Mouse (Mus musculus): ENCODE results near the gene Tmem164. TPM values are rescaled to one million over a fixed set of nuclear protein-coding genes. Genes with fewer than 3 reads are reported as not detected.

Tmem164 gene
- polyA plus RNA-seq, 1 experiment from 2014 or later = 42.9 TPM

GRCm38 (mm10) chrX:142837316-142837715 is 156.1 kb downstream of the Tmem164 start:
- no peaks in the 10 kb centered on the region for H3K4me1 ChIP-seq (ENCODE audit: control insufficient read depth, insufficient read depth, low read length)
- no peak overlapping the region for H3K4me2 ChIP-seq (replicated peaks; ENCODE audit: low read depth, low read length)
- H3K9me3 ChIP-seq (ENCODE audit: control insufficient read depth, low read depth, low read length) = no peaks in the 10 kb centered on the region
- ATAC-seq (ENCODE audit: insufficient number of reproducible peaks, insufficient read depth, low FRiP score, low read depth) = no peak
- no peak overlapping the region for H3K4me3 ChIP-seq (ENCODE audit: low read depth, low read length)
- H3K36me3 ChIP-seq (ENCODE audit: control insufficient read depth, insufficient read depth, low read length) = no peaks in the 10 kb centered on the region
- no peaks in the 10 kb centered on the region for H3K27me3 ChIP-seq (ENCODE audit: control insufficient read depth, insufficient read depth, low read length)
- no peak overlapping the region for H3K9ac ChIP-seq (replicated peaks; ENCODE audit: low read depth, low read length)
- 84% methylated on average over 3 of the region's 3 CpGs for WGBS
- no peak overlapping the region for H3K27ac ChIP-seq (ENCODE audit: low read length)

GRCm38 (mm10) chrX:142838841-142839240 is 157.6 kb downstream of the Tmem164 start:
- H3K27me3 ChIP-seq (ENCODE audit: control insufficient read depth, insufficient read depth, low read length) = no peaks in the 10 kb centered on the region
- no peaks in the 10 kb centered on the region for H3K36me3 ChIP-seq (ENCODE audit: control insufficient read depth, insufficient read depth, low read length)
- no peak overlapping the region for H3K27ac ChIP-seq (ENCODE audit: low read length)
- 77% methylated on average over 2 of the region's 2 CpGs for WGBS
- no peak overlapping the region for H3K9ac ChIP-seq (replicated peaks; ENCODE audit: low read depth, low read length)
- ATAC-seq (ENCODE audit: insufficient number of reproducible peaks, insufficient read depth, low FRiP score, low read depth) = no peak
- H3K9me3 ChIP-seq (ENCODE audit: control insufficient read depth, low read depth, low read length) = no peaks in the 10 kb centered on the region
- H3K4me2 ChIP-seq (replicated peaks; ENCODE audit: low read depth, low read length) = no peak overlapping the region
- H3K4me1 ChIP-seq (ENCODE audit: control insufficient read depth, insufficient read depth, low read length) = no peaks in the 10 kb centered on the region
- no peak overlapping the region for H3K4me3 ChIP-seq (ENCODE audit: low read depth, low read length)

GRCm38 (mm10) chrX:142839411-142839810 is 158.2 kb downstream of the Tmem164 start:
- Histone ChIP-seq H3K9me3 (ENCODE audit: control insufficient read depth, low read depth, low read length) (no peaks in the 10 kb centered on the region), H3K4me1 (ENCODE audit: control insufficient read depth, insufficient read depth, low read length) (no peaks in the 10 kb centered on the region), H3K9ac (replicated peaks; ENCODE audit: low read depth, low read length) (no peak overlapping the region), H3K27me3 (ENCODE audit: control insufficient read depth, insufficient read depth, low read length) (no peaks in the 10 kb centered on the region), H3K4me2 (replicated peaks; ENCODE audit: low read depth, low read length) (no peak overlapping the region), H3K4me3 (ENCODE audit: low read depth, low read length) (no peak overlapping the region), H3K36me3 (ENCODE audit: control insufficient read depth, insufficient read depth, low read length) (no peaks in the 10 kb centered on the region), H3K27ac (ENCODE audit: low read length) (no peak overlapping the region)
- ATAC-seq (ENCODE audit: insufficient number of reproducible peaks, insufficient read depth, low FRiP score, low read depth) = no peak
- 85% methylated on average over 7 of the region's 7 CpGs for WGBS

GRCm38 (mm10) chrX:142841916-142842315 is 160.7 kb downstream of the Tmem164 start:
- H3K9ac ChIP-seq (replicated peaks; ENCODE audit: low read depth, low read length) = no peak overlapping the region
- no peaks in the 10 kb centered on the region for H3K9me3 ChIP-seq (ENCODE audit: control insufficient read depth, low read depth, low read length)
- no peaks in the 10 kb centered on the region for H3K36me3 ChIP-seq (ENCODE audit: control insufficient read depth, insufficient read depth, low read length)
- no peak overlapping the region for H3K27ac ChIP-seq (ENCODE audit: low read length)
- no peak overlapping the region for H3K4me2 ChIP-seq (replicated peaks; ENCODE audit: low read depth, low read length)
- no peak for ATAC-seq (ENCODE audit: insufficient number of reproducible peaks, insufficient read depth, low FRiP score, low read depth)
- H3K4me1 ChIP-seq (ENCODE audit: control insufficient read depth, insufficient read depth, low read length) = no peaks in the 10 kb centered on the region
- WGBS = 81% methylated on average over 4 of the region's 4 CpGs
- no peak overlapping the region for H3K4me3 ChIP-seq (ENCODE audit: low read depth, low read length)
- no peaks in the 10 kb centered on the region for H3K27me3 ChIP-seq (ENCODE audit: control insufficient read depth, insufficient read depth, low read length)

- Histone ChIP-seq H3K9me3 (ENCODE audit: control insufficient read depth, low read depth, low read length) (no peaks in the 10 kb centered on the region), H3K27me3 (ENCODE audit: control insufficient read depth, insufficient read depth, low read length) (no peaks in the 10 kb centered on the region), H3K36me3 (ENCODE audit: control insufficient read depth, insufficient read depth, low read length) (no peaks in the 10 kb centered on the region), H3K27ac (ENCODE audit: low read length) (no peak overlapping the region), H3K4me1 (ENCODE audit: control insufficient read depth, insufficient read depth, low read length) (no peaks in the 10 kb centered on the region), H3K4me2 (replicated peaks; ENCODE audit: low read depth, low read length) (no peak overlapping the region), H3K4me3 (ENCODE audit: low read depth, low read length) (no peak overlapping the region), H3K9ac (replicated peaks; ENCODE audit: low read depth, low read length) (no peak overlapping the region)
- 78% methylated on average over 6 of the region's 6 CpGs for WGBS
- no peak for ATAC-seq (ENCODE audit: insufficient number of reproducible peaks, insufficient read depth, low FRiP score, low read depth)
Measured at GRCm38 (mm10) chrX:142846266-142846665, 165.1 kb downstream of the Tmem164 start.

GRCm38 (mm10) chrX:142848032-142848431 is 166.8 kb downstream of the Tmem164 start:
- no peaks in the 10 kb centered on the region for H3K27me3 ChIP-seq (ENCODE audit: control insufficient read depth, insufficient read depth, low read length)
- WGBS = 92% methylated on average over 9 of the region's 9 CpGs
- ATAC-seq (ENCODE audit: insufficient number of reproducible peaks, insufficient read depth, low FRiP score, low read depth) = no peak

DNA sequence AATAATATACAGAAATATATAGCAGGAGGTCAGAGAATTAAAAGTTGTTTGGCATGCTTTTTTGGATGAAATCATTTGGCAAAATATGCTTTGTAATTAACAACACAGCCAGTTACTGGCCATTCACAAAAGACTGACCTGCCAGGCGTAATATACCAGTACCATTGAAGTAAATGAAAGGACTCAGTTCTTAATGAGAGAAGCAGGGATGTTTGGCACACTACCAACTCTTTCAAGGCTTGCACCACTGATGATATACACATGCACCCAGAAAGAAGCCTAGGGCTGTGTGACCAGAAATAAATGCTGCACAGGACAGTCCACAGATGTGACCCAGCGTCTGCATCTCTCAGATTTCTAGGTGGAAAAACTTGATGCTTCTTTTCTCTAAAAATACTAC is 188.6 kb downstream of the Tmem164 start:
- Histone ChIP-seq H3K4me3 (ENCODE audit: low read depth, low read length) (no peak overlapping the region), H3K36me3 (ENCODE audit: control insufficient read depth, insufficient read depth, low read length) (no peaks in the 10 kb centered on the region), H3K4me1 (ENCODE audit: control insufficient read depth, insufficient read depth, low read length) (no peaks in the 10 kb centered on the region), H3K4me2 (replicated peaks; ENCODE audit: low read depth, low read length) (no peak overlapping the region), H3K27me3 (ENCODE audit: control insufficient read depth, insufficient read depth, low read length) (no peaks in the 10 kb centered on the region), H3K9me3 (ENCODE audit: control insufficient read depth, low read depth, low read length) (no peaks in the 10 kb centered on the region), H3K9ac (replicated peaks; ENCODE audit: low read depth, low read length) (no peak overlapping the region), H3K27ac (ENCODE audit: low read length) (no peak overlapping the region)
- WGBS = 76% methylated on average over 2 of the region's 2 CpGs
- no peak for ATAC-seq (ENCODE audit: insufficient number of reproducible peaks, insufficient read depth, low FRiP score, low read depth)

More at GRCm38 (mm10) chrX:142848032-142848431, 166.8 kb downstream of the Tmem164 start:
- Histone ChIP-seq H3K9ac (replicated peaks; ENCODE audit: low read depth, low read length) (no peak overlapping the region), H3K4me1 (ENCODE audit: control insufficient read depth, insufficient read depth, low read length) (no peaks in the 10 kb centered on the region), H3K36me3 (ENCODE audit: control insufficient read depth, insufficient read depth, low read length) (no peaks in the 10 kb centered on the region), H3K27ac (ENCODE audit: low read length) (no peak overlapping the region), H3K9me3 (ENCODE audit: control insufficient read depth, low read depth, low read length) (no peaks in the 10 kb centered on the region), H3K4me2 (replicated peaks; ENCODE audit: low read depth, low read length) (no peak overlapping the region), H3K4me3 (ENCODE audit: low read depth, low read length) (no peak overlapping the region)

DNA sequence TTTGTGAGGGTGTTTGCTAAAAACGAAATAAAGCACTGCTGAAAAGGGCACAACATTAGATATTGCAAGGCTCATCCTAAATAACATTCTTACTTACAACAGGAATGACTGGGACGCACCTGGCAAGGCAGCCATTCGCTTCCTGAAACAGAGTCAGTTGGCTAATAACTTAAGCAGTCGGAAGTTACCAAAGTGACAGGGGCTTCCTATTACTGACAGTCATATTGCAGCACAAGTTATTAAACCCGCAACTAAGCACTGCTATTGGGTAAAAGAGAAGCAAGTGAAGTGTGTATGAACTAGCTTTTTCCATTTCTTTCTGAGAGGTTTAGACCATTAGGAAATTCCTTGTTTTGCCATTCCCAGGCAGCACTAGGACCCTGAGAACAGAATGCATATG is 201.0 kb downstream of the Tmem164 start:
- H3K36me3 ChIP-seq (ENCODE audit: control insufficient read depth, insufficient read depth, low read length) = no peaks in the 10 kb centered on the region
- WGBS = 84% methylated on average over 5 of the region's 5 CpGs
- ATAC-seq (ENCODE audit: insufficient number of reproducible peaks, insufficient read depth, low FRiP score, low read depth) = no peak

GRCm38 (mm10) chrX:142883593-142883992 is 202.4 kb downstream of the Tmem164 start:
- no peaks in the 10 kb centered on the region for H3K36me3 ChIP-seq (ENCODE audit: control insufficient read depth, insufficient read depth, low read length)
- no peak for ATAC-seq (ENCODE audit: insufficient number of reproducible peaks, insufficient read depth, low FRiP score, low read depth)
- WGBS = 85% methylated on average over 4 of the region's 4 CpGs
- H3K27ac ChIP-seq (ENCODE audit: low read length) = no peak overlapping the region
- 0 out of 2 replicates have a peak, but pooled peaks cover 3% of the 10 kb centered on the region for H3K27me3 ChIP-seq (ENCODE audit: control insufficient read depth, insufficient read depth, low read length)
- H3K4me1 ChIP-seq (ENCODE audit: control insufficient read depth, insufficient read depth, low read length) = no peaks in the 10 kb centered on the region
- no peak overlapping the region for H3K4me2 ChIP-seq (replicated peaks; ENCODE audit: low read depth, low read length)
- no peaks in the 10 kb centered on the region for H3K9me3 ChIP-seq (ENCODE audit: control insufficient read depth, low read depth, low read length)
- no peak overlapping the region for H3K9ac ChIP-seq (replicated peaks; ENCODE audit: low read depth, low read length)
- no peak overlapping the region for H3K4me3 ChIP-seq (ENCODE audit: low read depth, low read length)

More for the DNA sequence above, 201.0 kb downstream of the Tmem164 start:
- Histone ChIP-seq H3K4me1 (ENCODE audit: control insufficient read depth, insufficient read depth, low read length) (no peaks in the 10 kb centered on the region), H3K27me3 (ENCODE audit: control insufficient read depth, insufficient read depth, low read length) (0 out of 2 replicates have a peak, but pooled peaks cover 3% of the 10 kb centered on the region), H3K27ac (ENCODE audit: low read length) (no peak overlapping the region), H3K9me3 (ENCODE audit: control insufficient read depth, low read depth, low read length) (no peaks in the 10 kb centered on the region), H3K4me3 (ENCODE audit: low read depth, low read length) (no peak overlapping the region), H3K4me2 (replicated peaks; ENCODE audit: low read depth, low read length) (no peak overlapping the region), H3K9ac (replicated peaks; ENCODE audit: low read depth, low read length) (no peak overlapping the region)
